Mouse (Mus musculus): ENCODE results near the gene Lrrc73. TPM values are rescaled to one million over a fixed set of nuclear protein-coding genes. Genes with fewer than 3 reads are reported as not detected.

The Lrrc73 gene
- polyA plus RNA-seq, 1 experiment from 2014 or later, result not detected

DNA sequence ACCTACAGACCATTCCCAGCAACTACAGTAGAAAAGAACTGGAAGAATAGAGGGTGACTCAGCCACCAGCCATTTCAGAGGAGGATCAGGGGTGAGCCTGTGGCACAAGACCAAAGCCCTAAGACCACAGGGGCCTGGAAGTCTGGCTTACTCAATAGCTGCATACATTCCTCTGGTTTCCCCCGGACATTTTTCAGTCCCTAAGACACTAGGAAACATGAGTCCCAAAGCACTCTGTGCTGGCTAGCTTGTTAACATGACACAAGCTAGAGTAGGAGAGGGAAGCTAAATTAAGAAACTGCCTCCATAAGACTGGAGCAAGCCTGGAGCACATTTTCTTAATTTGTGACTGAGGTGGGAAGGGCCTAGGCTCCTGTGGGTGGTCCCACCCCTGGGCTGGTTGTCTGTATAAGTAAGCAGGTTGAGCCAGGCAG is 20.5 kb downstream of the Lrrc73 start:
- no peak for TF ChIP-seq CTCF (IDR thresholded peaks at IDR 0.05; ENCODE audit: low read depth)
- TF ChIP-seq EP300 (IDR thresholded peaks at IDR 0.05; ENCODE audit: low read depth), result no peak
- Histone ChIP-seq H3K36me3 (replicated peaks; ENCODE audit: insufficient read depth, low read length) (peaks cover 42% of the 10 kb centered on the region), H3K4me3 (ENCODE audit: low read depth, low read length) (no peak overlapping the region), H3K27me3 (ENCODE audit: insufficient read depth, low read length) (no peaks in the 10 kb centered on the region), H3K4me1 (ENCODE audit: insufficient read depth) (no peaks in the 10 kb centered on the region), H3K9ac (replicated peaks) (no peak overlapping the region), H3K4me2 (ENCODE audit: low read depth, low read length) (no peak overlapping the region), H3K9me3 (ENCODE audit: low read length) (no peaks in the 10 kb centered on the region), H3K27ac (ENCODE audit: low read depth) (no peak overlapping the region)
- DNase-seq (no peak), ATAC-seq (no peak)
- 79% methylated on average over 1 of the region's 1 CpGs for WGBS (ENCODE audit: insufficient replicate concordance)

DNA sequence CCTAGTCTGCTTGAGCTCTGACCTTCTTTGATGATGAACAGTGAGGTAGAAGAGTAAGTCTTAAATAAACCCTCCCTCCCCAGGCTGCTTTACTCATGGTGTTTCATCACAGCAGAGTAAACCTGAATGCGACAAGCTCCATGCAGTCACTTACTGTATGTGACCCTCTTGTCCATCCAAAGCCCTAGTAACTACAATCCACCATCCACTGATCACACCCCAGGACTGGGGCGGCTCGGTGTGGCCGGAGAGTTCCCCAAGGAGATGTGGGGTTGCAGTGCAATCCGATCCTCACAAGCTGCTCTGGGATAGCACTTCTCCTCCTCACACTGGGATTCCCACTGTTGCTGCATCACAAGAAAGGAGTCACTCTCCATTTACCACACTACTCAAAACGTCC is 21.1 kb downstream of the Lrrc73 start:
- H3K9ac ChIP-seq (replicated peaks), result no peak overlapping the region
- peaks cover 46% of the 10 kb centered on the region for H3K36me3 ChIP-seq (replicated peaks; ENCODE audit: insufficient read depth, low read length)
- no peak overlapping the region for H3K27ac ChIP-seq (ENCODE audit: low read depth)
- TF ChIP-seq EP300 (IDR thresholded peaks at IDR 0.05; ENCODE audit: low read depth), result no peak
- TF ChIP-seq CTCF (IDR thresholded peaks at IDR 0.05; ENCODE audit: low read depth), result no peak
- no peak overlapping the region for H3K4me2 ChIP-seq (ENCODE audit: low read depth, low read length)
- no peaks in the 10 kb centered on the region for H3K4me1 ChIP-seq (ENCODE audit: insufficient read depth)
- H3K4me3 ChIP-seq (ENCODE audit: low read depth, low read length), result no peak overlapping the region
- ATAC-seq, result no peak
- DNase-seq, result no peak
- H3K9me3 ChIP-seq (ENCODE audit: low read length), result no peaks in the 10 kb centered on the region
- H3K27me3 ChIP-seq (ENCODE audit: insufficient read depth, low read length), result no peaks in the 10 kb centered on the region
- 85% methylated on average over 6 of the region's 6 CpGs for WGBS (ENCODE audit: insufficient replicate concordance)

DNA sequence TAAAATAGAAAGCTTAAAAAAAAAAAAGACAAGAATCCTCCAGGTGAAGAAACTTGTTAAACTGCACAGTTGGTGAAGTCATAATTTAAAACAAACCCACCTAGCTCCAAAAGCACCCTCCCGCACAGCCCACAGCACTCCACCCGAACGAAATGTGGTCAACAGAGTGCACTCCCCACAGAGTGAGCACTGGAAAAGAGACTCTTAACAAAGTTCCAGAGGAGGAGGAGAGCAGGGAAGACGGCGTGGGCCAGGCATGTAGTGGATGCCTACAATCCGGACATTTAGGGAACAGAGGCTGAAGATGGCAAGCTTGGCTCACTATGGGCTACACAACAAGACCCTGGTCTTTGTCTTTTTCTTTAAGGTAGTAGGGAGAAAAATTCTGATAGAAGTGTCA is 21.7 kb downstream of the Lrrc73 start:
- ATAC-seq, result no peak
- no peak for TF ChIP-seq EP300 (IDR thresholded peaks at IDR 0.05; ENCODE audit: low read depth)
- no peak for TF ChIP-seq CTCF (IDR thresholded peaks at IDR 0.05; ENCODE audit: low read depth)
- no peaks in the 10 kb centered on the region for H3K27me3 ChIP-seq (ENCODE audit: insufficient read depth, low read length)
- H3K27ac ChIP-seq (ENCODE audit: low read depth), result no peak overlapping the region
- no peak overlapping the region for H3K4me3 ChIP-seq (ENCODE audit: low read depth, low read length)
- H3K4me1 ChIP-seq (ENCODE audit: insufficient read depth), result no peaks in the 10 kb centered on the region
- H3K9ac ChIP-seq (replicated peaks), result no peak overlapping the region
- no peaks in the 10 kb centered on the region for H3K9me3 ChIP-seq (ENCODE audit: low read length)
- DNase-seq, result no peak
- no peak overlapping the region for H3K4me2 ChIP-seq (ENCODE audit: low read depth, low read length)
- H3K36me3 ChIP-seq (replicated peaks; ENCODE audit: insufficient read depth, low read length), result peaks cover 43% of the 10 kb centered on the region
- 87% methylated on average over 6 of the region's 6 CpGs for WGBS (ENCODE audit: insufficient replicate concordance)

DNA sequence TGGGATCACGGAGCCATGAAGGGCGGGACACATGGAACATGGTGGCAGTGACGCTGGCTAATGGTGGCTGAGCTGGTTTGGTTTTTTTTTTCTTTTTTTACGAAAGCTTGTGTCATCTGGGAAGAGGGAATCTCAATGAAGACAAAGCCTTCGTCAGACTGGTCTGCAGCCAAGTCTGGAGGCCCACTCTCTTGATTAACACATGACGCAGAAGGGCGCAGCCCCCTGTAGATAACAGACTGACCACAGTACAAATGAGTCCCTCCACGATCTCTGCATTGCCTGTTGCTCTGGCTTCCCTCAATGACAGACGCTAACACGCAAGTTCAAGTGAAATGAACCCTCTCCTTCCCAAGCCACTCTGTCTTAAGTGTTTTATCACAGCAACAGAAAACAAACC is 22.2 kb downstream of the Lrrc73 start:
- Histone ChIP-seq H3K27me3 (ENCODE audit: insufficient read depth, low read length) (no peaks in the 10 kb centered on the region), H3K4me2 (ENCODE audit: low read depth, low read length) (no peak overlapping the region), H3K4me1 (ENCODE audit: insufficient read depth) (no peaks in the 10 kb centered on the region), H3K4me3 (ENCODE audit: low read depth, low read length) (no peak overlapping the region), H3K9ac (replicated peaks) (no peak overlapping the region), H3K9me3 (ENCODE audit: low read length) (no peaks in the 10 kb centered on the region), H3K36me3 (replicated peaks; ENCODE audit: insufficient read depth, low read length) (peaks cover 46% of the 10 kb centered on the region), H3K27ac (ENCODE audit: low read depth) (no peak overlapping the region)
- TF ChIP-seq CTCF (IDR thresholded peaks at IDR 0.05; ENCODE audit: low read depth) (no peak), EP300 (IDR thresholded peaks at IDR 0.05; ENCODE audit: low read depth) (no peak)
- no peak for ATAC-seq
- WGBS (ENCODE audit: insufficient replicate concordance), result 78% methylated on average over 10 of the region's 10 CpGs
- DNase-seq, result no peak

DNA sequence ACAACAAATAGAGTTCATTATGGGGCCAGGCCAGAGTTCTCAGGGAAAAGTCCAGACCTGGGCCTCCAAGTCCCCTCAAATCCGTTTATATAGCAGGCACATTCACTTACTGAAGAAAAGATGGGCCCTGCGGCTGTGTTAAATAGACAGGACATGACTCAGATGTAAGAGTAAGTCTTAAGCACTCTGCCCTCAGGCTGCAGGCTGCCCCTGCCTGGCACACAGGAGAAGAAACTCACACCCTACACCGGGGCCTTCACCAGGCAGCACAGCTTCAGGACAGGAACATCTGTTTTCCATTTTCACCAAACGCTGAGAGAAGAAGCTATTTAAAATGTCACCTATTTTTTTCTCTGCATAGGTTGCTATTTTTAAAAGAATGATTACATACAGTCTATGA is 24.3 kb downstream of the Lrrc73 start:
- ATAC-seq (no peak), DNase-seq (no peak)
- no peak for TF ChIP-seq EP300 (IDR thresholded peaks at IDR 0.05; ENCODE audit: low read depth)
- no peak for TF ChIP-seq CTCF (IDR thresholded peaks at IDR 0.05; ENCODE audit: low read depth)
- H3K4me2 ChIP-seq (ENCODE audit: low read depth, low read length), result no peak overlapping the region
- H3K9me3 ChIP-seq (ENCODE audit: low read length), result no peaks in the 10 kb centered on the region
- H3K27me3 ChIP-seq (ENCODE audit: insufficient read depth, low read length), result no peaks in the 10 kb centered on the region
- no peak overlapping the region for H3K9ac ChIP-seq (replicated peaks)
- H3K27ac ChIP-seq (ENCODE audit: low read depth), result no peak overlapping the region
- 87% methylated on average over 4 of the region's 4 CpGs for WGBS (ENCODE audit: insufficient replicate concordance)
- H3K4me3 ChIP-seq (ENCODE audit: low read depth, low read length), result no peak overlapping the region
- H3K4me1 ChIP-seq (ENCODE audit: insufficient read depth), result peaks cover 10% of the 10 kb centered on the region
- H3K36me3 ChIP-seq (replicated peaks; ENCODE audit: insufficient read depth, low read length), result peaks cover 31% of the 10 kb centered on the region

DNA sequence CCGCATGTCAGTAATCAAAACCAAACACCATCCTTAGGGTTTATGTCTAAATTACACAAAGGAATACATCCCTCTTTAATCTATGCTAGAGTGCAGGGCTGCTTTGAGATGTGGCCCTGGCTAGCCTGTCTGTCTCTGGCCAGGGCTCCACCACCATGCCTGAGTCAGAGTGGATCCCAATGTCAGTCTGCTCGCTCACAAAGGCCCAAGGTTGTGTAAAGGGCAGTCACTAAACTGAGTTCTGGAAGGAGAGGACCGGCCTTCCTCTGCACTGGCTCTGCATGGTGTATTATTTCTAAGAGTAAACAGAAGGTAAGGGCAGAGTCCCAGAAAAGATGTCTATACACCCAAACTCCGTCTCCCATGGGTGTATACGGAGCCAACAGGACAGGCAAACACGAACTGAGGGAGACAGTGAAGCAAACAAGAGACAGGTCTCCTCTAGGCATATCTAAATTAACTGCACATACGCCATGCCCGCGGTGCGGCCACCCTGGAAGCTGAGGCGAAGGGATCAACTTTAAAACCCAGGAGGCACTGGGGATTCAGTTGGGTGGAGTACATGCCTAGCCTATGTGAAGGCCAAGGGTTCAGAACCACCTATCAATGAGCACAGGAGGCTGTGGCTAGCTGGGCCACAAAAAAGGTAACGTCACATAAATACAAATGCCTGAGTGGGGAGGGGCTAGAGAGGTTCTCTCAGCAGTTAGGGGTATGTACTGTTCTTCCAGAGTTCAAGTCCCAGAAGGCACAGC is 24.9 kb downstream of the Lrrc73 start:
- TF ChIP-seq EP300 (IDR thresholded peaks at IDR 0.05; ENCODE audit: low read depth) (no peak), CTCF (IDR thresholded peaks at IDR 0.05; ENCODE audit: low read depth) (no peak)
- Histone ChIP-seq H3K4me1 (ENCODE audit: insufficient read depth) (peaks cover 13% of the 10 kb centered on the region), H3K27ac (ENCODE audit: low read depth) (no peak overlapping the region), H3K36me3 (replicated peaks; ENCODE audit: insufficient read depth, low read length) (peaks cover 31% of the 10 kb centered on the region), H3K4me2 (ENCODE audit: low read depth, low read length) (no peak overlapping the region), H3K27me3 (ENCODE audit: insufficient read depth, low read length) (no peaks in the 10 kb centered on the region), H3K9ac (replicated peaks) (no peak overlapping the region; the same call in 1 of the 2 replicates), H3K4me3 (ENCODE audit: low read depth, low read length) (no peak overlapping the region), H3K9me3 (ENCODE audit: low read length) (no peaks in the 10 kb centered on the region)
- ATAC-seq (no peak), DNase-seq (no peak)
- WGBS (ENCODE audit: insufficient replicate concordance), result 80% methylated on average over 12 of the region's 12 CpGs
